Mouse (Mus musculus) hindbrain, embryonic 15.5 days (tissue): ENCODE data around the gene Prkd2. TPM values are rescaled to one million over a fixed set of nuclear protein-coding genes. Genes with fewer than 3 reads are reported as not detected.

ENCODE experiments used
- ATAC-seq: fragments of 200-750 bp; cut with Nextera tagmentation; 2 replicates; pipeline ENCODE4 v1.8.0; 2017; ENCODE audit warnings: low read depth, moderate number of reproducible peaks, moderate TSS enrichment; ENCODE audit not compliant: low FRiP score
- H3K27ac ChIP-seq: fragments of 300-500 bp; sonication (generic); replicated peaks from 2 replicates; pipeline ENCODE4 v1.5.1; 2015; ENCODE audit warnings: mild to moderate bottlenecking, inconsistent platforms
- H3K27me3 ChIP-seq: fragments of 300-500 bp; sonication (generic); 2 replicates; pipeline ENCODE4 v1.6.1; 2015; ENCODE audit warnings: control low read depth, inconsistent platforms
- H3K36me3 ChIP-seq: fragments of 300-500 bp; sonication (generic); 2 replicates; pipeline ENCODE4 v1.6.1; 2015; ENCODE audit warnings: control low read depth, inconsistent platforms
- H3K4me1 ChIP-seq: fragments of 300-500 bp; sonication (generic); replicated peaks from 2 replicates; pipeline ENCODE4 v1.6.1; 2015; ENCODE audit warnings: control low read depth, inconsistent platforms
- H3K4me2 ChIP-seq: fragments of 300-500 bp; sonication (generic); 2 replicates; pipeline ENCODE4 v1.6.1; 2015; ENCODE audit warnings: moderate library complexity, mild to moderate bottlenecking, inconsistent platforms
- H3K4me3 ChIP-seq: fragments of 300-500 bp; sonication (generic); 2 replicates; pipeline ENCODE4 v1.5.1; 2015; ENCODE audit warnings: mild to moderate bottlenecking, inconsistent platforms
- H3K9ac ChIP-seq: fragments of 300-500 bp; sonication (generic); 2 replicates; pipeline ENCODE4 v1.6.1; 2015; ENCODE audit warnings: inconsistent platforms
- H3K9me3 ChIP-seq: fragments of 300-500 bp; sonication (generic); 2 replicates; pipeline ENCODE4 v1.6.1; 2016; ENCODE audit warnings: control low read depth, inconsistent platforms
- WGBS: fragments of 180-500 bp; shearing (Covaris S2); methylation state at CpG from one replicate; pipeline ENCODE4 v1.1.7; 2015; 5-methylcytosine and 5-hydroxymethylcytosine counted together
- polyA plus RNA-seq: library from polyadenylated mRNA; unstranded; fragments of >200 nt; fragmentation: Nextera tagmentation; extraction: Ambion mirVana; gene quantifications from 2 replicates; pipeline ENCODE4 v1.2.1, GENCODE M21; 2015

The Prkd2 gene
- polyA plus RNA-seq, 1 experiment from 2014 or later: 6.7 TPM

- no peaks in the 10 kb centered on the region for H3K27me3 ChIP-seq
- H3K27ac ChIP-seq: no peak overlapping the region
- WGBS: 84% methylated on average over 9 of the region's 9 CpGs
- H3K9me3 ChIP-seq: no peaks in the 10 kb centered on the region
- peaks cover 90% of the 10 kb centered on the region for H3K36me3 ChIP-seq
- H3K4me1 ChIP-seq: no peaks in the 10 kb centered on the region
- H3K4me2 ChIP-seq: no peak overlapping the region
- no peak for ATAC-seq
- no peak overlapping the region for H3K9ac ChIP-seq
- H3K4me3 ChIP-seq: no peak overlapping the region
Measured at GRCm38 (mm10) chr7:16830449-16830848, 12.3 kb upstream of the Prkd2 start.

DNA sequence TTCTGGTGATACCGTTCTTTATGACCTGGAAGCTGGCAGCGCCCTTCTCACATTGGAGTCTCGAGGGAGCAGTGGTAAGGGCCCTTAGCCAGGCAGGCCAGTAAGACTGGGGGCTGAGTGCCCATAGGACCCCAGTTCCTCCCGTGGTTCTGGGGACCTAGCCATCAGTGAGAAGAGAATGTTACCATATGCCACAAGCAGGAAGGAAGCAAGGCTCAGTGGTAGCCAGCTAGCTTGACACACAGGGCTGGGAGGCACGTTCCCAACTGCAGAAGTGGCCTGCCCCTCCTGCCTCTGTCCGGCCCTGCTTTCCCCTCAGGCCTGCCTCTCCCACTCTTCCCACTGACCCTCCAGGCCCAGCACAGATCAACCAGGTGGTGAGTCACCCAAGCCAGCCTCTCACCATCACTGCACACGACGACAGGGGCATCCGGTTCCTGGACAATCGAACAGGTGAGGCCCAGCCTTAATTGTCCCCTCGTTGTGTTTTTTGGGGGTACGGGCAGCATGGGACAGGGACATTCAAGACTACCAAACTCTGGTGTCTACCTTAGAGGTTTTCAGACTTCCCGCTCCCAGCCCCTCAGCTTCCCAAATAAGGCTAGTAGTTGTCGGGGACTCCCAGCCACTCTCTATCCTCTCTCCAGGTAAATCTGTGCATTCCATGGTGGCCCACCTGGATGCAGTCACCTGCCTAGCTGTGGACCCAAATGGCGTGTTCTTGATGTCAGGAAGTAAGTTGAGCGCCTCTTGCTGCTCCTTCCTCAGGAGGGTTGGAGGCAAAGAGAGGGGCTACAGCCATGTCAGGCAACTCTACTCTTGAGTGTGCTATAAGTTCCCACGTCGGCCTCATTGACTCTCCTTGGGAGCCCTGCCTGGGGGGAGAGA lies 4.5 kb upstream of the Prkd2 start:
- H3K4me2 ChIP-seq: no peak overlapping the region
- no peak for ATAC-seq
- peaks cover 8% of the 10 kb centered on the region for H3K4me1 ChIP-seq
- H3K9ac ChIP-seq: no peak overlapping the region
- H3K27me3 ChIP-seq: no peaks in the 10 kb centered on the region
- WGBS: 94% methylated on average over 18 of the region's 18 CpGs
- peaks cover 66% of the 10 kb centered on the region for H3K36me3 ChIP-seq
- H3K27ac ChIP-seq: no peak overlapping the region
- H3K4me3 ChIP-seq: no peak overlapping the region
- H3K9me3 ChIP-seq: no peaks in the 10 kb centered on the region

GRCm38 (mm10) chr7:16838804-16839426 lies 3.8 kb upstream of the Prkd2 start:
- peaks cover 15% of the 10 kb centered on the region for H3K4me1 ChIP-seq
- no peak overlapping the region for H3K27ac ChIP-seq
- no peak overlapping the region for H3K4me2 ChIP-seq
- peaks cover 58% of the 10 kb centered on the region for H3K36me3 ChIP-seq
- H3K9me3 ChIP-seq: no peaks in the 10 kb centered on the region
- no peak for ATAC-seq
- H3K4me3 ChIP-seq: no peak overlapping the region
- WGBS: 94% methylated on average over 6 of the region's 6 CpGs
- H3K27me3 ChIP-seq: no peaks in the 10 kb centered on the region
- H3K9ac ChIP-seq: no peak overlapping the region

DNA sequence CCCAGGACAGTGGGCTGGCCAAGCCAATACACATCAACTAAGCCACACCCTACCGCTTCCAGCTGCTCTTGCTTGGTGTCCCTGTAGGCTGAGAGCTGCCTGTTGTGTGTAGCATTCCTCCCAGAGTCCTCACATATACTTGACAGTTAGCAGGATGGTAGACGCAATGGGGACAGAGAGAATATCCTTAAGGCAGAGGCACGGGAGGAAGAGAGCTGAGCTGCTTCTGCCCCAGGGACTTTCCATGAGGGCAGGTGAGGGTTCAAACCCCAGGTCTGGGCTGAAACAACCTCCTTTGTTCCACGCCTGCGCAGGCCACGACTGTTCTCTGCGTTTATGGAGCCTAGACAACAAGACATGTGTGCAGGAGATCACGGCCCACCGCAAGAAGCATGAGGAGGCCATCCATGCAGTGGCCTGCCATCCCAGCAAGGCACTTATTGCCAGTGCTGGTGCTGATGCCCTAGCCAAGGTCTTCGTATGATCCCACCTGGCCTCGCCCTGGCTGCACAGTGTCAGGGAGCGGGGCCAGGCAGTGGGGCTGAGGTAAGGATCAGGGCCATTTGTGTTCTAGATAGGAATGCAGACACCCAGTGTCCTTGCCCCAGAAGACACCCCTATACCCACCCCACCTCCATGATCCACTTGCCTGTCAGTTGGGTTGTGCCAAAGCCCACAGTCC lies 3.1 kb upstream of the Prkd2 start:
- H3K27ac ChIP-seq: no peak overlapping the region
- WGBS: 95% methylated on average over 12 of the region's 12 CpGs
- no peak overlapping the region for H3K9ac ChIP-seq
- H3K27me3 ChIP-seq: no peaks in the 10 kb centered on the region
- peaks cover 22% of the 10 kb centered on the region for H3K4me1 ChIP-seq
- no peak overlapping the region for H3K4me3 ChIP-seq
- no peak for ATAC-seq
- peaks cover 52% of the 10 kb centered on the region for H3K36me3 ChIP-seq
- H3K9me3 ChIP-seq: no peaks in the 10 kb centered on the region
- H3K4me2 ChIP-seq: no peak overlapping the region

DNA sequence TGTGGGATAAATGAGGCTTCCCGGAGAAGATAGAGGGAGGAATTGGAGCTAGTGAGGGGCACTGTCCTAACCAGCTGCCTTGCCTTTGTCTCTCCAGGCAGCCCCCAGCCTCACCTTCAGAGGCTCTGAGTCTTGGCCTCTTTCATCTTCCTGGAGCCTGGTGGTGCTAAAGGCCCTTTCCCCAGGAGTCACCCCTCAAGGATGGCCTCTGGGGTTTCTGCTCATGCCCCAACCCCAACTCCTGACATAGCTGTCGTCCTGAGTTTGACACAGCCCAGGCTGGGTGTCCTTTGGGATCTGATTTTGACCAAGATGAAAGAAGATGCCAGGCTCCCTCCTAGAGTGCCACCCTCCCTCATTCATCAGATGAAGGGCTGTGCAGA lies 2.6 kb upstream of the Prkd2 start:
- H3K27me3 ChIP-seq: no peaks in the 10 kb centered on the region
- no peak overlapping the region for H3K4me2 ChIP-seq
- H3K36me3 ChIP-seq: peaks cover 46% of the 10 kb centered on the region
- H3K9me3 ChIP-seq: no peaks in the 10 kb centered on the region
- ATAC-seq: no peak
- WGBS: 82% methylated on average over 2 of the region's 2 CpGs
- no peak overlapping the region for H3K4me3 ChIP-seq
- no peak overlapping the region for H3K9ac ChIP-seq
- peaks cover 25% of the 10 kb centered on the region for H3K4me1 ChIP-seq
- no peak overlapping the region for H3K27ac ChIP-seq

GRCm38 (mm10) chr7:16841078-16841477 lies 1.6 kb upstream of the Prkd2 start:
- H3K27me3 ChIP-seq: no peaks in the 10 kb centered on the region
- peak overlapping the region; percentile 39 for H3K27ac ChIP-seq
- no peak overlapping the region for H3K4me3 ChIP-seq
- H3K9me3 ChIP-seq: no peaks in the 10 kb centered on the region
- peaks cover 32% of the 10 kb centered on the region for H3K4me1 ChIP-seq
- no peak overlapping the region for H3K9ac ChIP-seq
- no peak overlapping the region for H3K4me2 ChIP-seq
- 79% methylated on average over 4 of the region's 4 CpGs for WGBS
- no peak for ATAC-seq
- peaks cover 46% of the 10 kb centered on the region for H3K36me3 ChIP-seq

- H3K27me3 ChIP-seq: no peaks in the 10 kb centered on the region
- H3K4me2 ChIP-seq: peak overlapping the region; percentile 82
- peaks cover 32% of the 10 kb centered on the region for H3K4me1 ChIP-seq
- 0 out of 2 replicates have a peak, but pooled peaks have one; percentile 4 for ATAC-seq
- H3K27ac ChIP-seq: peak overlapping the region; percentile 69
- 44% methylated on average over 11 of the region's 11 CpGs for WGBS
- no peaks in the 10 kb centered on the region for H3K9me3 ChIP-seq
- H3K4me3 ChIP-seq: peak overlapping the region; percentile 56
- H3K36me3 ChIP-seq: peaks cover 43% of the 10 kb centered on the region
- H3K9ac ChIP-seq: no peak overlapping the region
Measured at GRCm38 (mm10) chr7:16841561-16842560, 841 bp upstream of the Prkd2 start.

DNA sequence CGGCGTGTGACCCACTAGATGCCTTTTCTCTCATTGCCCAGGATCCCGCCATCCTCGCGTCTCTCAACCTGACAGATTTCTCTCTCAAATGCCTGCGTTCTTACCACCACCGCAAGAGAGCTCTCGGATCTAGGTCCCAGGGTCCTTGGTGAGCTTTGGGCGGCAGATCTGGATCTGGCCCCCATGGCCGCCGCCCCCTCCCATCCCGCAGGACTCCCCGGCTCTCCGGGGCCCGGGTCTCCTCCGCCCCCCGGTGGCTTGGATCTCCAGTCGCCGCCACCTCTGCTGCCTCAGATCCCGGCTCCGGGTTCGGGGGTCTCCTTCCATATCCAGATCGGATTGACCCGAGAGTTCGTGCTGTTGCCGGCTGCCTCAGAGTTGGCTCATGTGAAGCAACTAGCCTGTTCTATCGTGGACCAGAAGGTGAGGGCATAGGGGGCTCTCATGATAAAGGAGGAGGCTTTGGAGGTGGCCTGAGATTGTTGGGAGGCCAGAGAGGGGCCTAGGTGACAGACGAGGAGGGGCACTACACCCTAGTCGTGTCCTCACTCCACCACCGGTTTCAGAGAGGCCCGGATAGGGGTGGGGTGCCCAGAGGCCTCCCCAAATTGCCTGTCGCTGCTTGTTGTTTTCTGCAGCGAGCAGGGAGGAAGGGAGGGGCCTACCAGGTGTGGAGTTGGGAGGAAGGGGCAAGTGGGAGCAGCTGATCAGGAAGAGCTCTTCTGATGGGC lies 904 bp downstream of the Prkd2 start:
- peaks cover 33% of the 10 kb centered on the region for H3K4me1 ChIP-seq
- peak overlapping the region; percentile 82 for H3K4me2 ChIP-seq
- H3K36me3 ChIP-seq: peaks cover 27% of the 10 kb centered on the region
- H3K27me3 ChIP-seq: no peaks in the 10 kb centered on the region
- ATAC-seq: peak; percentile 5; the same call in 1 of the 2 replicates
- 2% methylated on average over 33 of the region's 33 CpGs for WGBS
- peak overlapping the region; percentile 56 for H3K4me3 ChIP-seq
- H3K27ac ChIP-seq: peak overlapping the region; percentile 69
- H3K9me3 ChIP-seq: no peaks in the 10 kb centered on the region
- H3K9ac ChIP-seq: peak overlapping the region; percentile 52

GRCm38 (mm10) chr7:16844696-16845071 lies 2.0 kb downstream of the Prkd2 start:
- peaks cover 35% of the 10 kb centered on the region for H3K4me1 ChIP-seq
- peak overlapping the region; percentile 56; the same call in 1 of the 2 replicates for H3K4me3 ChIP-seq
- WGBS: 65% methylated on average over 3 of the region's 3 CpGs
- peak overlapping the region; percentile 82 for H3K4me2 ChIP-seq
- H3K27ac ChIP-seq: peak overlapping the region; percentile 24; the same call in 1 of the 2 replicates
- H3K36me3 ChIP-seq: peaks cover 24% of the 10 kb centered on the region
- H3K27me3 ChIP-seq: no peaks in the 10 kb centered on the region
- H3K9me3 ChIP-seq: no peaks in the 10 kb centered on the region
- no peak overlapping the region for H3K9ac ChIP-seq
- ATAC-seq: no peak

DNA sequence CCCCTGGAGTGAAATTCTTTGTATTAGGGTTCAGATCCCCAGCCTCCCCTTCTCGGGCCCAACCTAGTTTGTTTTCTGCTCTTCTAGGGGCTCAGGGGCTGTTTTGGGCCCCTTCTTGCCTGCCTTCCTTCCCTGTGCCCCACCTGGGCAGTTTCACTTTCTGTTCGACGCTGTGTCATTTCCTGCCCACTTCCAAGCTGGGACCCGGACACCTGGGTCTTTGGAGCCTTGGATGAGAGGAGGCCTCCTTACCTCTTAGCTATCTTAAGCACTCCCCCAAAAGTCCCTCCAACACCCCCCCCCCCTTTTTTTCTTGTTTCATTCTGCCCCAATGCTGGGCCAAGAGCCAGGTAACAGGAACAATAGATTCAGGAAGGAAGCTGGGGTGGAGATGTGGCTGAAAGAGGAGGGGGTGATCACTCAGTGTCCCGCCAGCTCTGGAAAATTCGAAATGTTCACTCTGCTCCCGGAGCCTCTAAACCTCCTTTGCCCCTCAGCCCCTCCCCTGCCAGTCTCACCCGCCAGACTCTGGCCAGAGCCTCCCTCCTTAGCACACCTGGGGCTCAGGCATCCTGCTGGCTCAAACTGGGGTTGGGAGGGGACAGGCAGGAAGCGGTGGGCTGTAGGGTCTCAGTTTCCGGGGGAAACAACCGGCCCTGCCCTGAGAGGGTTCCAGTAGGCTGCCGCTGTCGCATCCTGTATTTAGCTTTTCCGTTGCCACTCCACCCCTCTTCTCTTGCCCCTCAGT lies 2.5 kb downstream of the Prkd2 start:
- 38% methylated on average over 14 of the region's 14 CpGs for WGBS
- peak overlapping the region; percentile 24; the same call in 1 of the 2 replicates for H3K27ac ChIP-seq
- no peak overlapping the region for H3K9ac ChIP-seq

More for the DNA sequence above, 2.5 kb downstream of the Prkd2 start:
- peaks cover 25% of the 10 kb centered on the region for H3K36me3 ChIP-seq
- H3K4me3 ChIP-seq: peak overlapping the region; percentile 17
- H3K27me3 ChIP-seq: no peaks in the 10 kb centered on the region
- peak overlapping the region; percentile 82 for H3K4me2 ChIP-seq
- peaks cover 35% of the 10 kb centered on the region for H3K4me1 ChIP-seq
- no peaks in the 10 kb centered on the region for H3K9me3 ChIP-seq
- no peak for ATAC-seq
